Mouse (Mus musculus): ENCODE measurements around the gene Pgm5. TPM values are rescaled to one million over a fixed set of nuclear protein-coding genes. Genes with fewer than 3 reads are reported as not detected.

Pgm5 gene
- total RNA-seq (2021), result 10 to 100 TPM; 10.7 to 15.1 TPM
- long read RNA-seq, experiment 1, partial matches to known transcripts, result 0 of 2 reads
- long read RNA-seq, experiment 1, other reads (novel, unspliced or antisense), result 2 of 2 reads
- long read RNA-seq, experiment 2, partial matches to known transcripts, result 0 of 2 reads
- long read RNA-seq, experiment 2, other reads (novel, unspliced or antisense), result 2 of 2 reads

GRCm38 (mm10) chr19:24861612-24862451, at the start of gene Pgm5:
Gene Pgm5 (minus strand): TSS chr19:24861855.
- peak; percentile 66 for DNase-seq
- peak within 1 kb of the TSS; percentile 82 for H3K4me3 ChIP-seq
- peak; percentile 37 for TF ChIP-seq CTCF (IDR thresholded peaks at IDR 0.05)
- H3K27ac ChIP-seq, result peak within 1 kb of the TSS; percentile 86
- intact Hi-C loops (cut with DNase I), result no loop called here

- no peak overlapping the region for H3K27ac ChIP-seq
- H3K4me3 ChIP-seq, result no peak overlapping the region
- intact Hi-C loops (cut with DNase I), result no loop called here
- DNase-seq, result no peak
- no peak for TF ChIP-seq CTCF (IDR thresholded peaks at IDR 0.05)
These were observed 46.9 kb upstream of the Pgm5 start for GRCm38 (mm10) chr19:24908385-24909155.

GRCm38 (mm10) chr19:24907655-24908054, 46.0 kb upstream of the Pgm5 start:
- intact Hi-C loops (cut with DNase I), result no loop called here
- no peak for TF ChIP-seq CTCF (IDR thresholded peaks at IDR 0.05)

GRCm38 (mm10) chr19:24902821-24903220, 41.2 kb upstream of the Pgm5 start:
- intact Hi-C loops (cut with DNase I), result no loop called here
- no peak overlapping the region for H3K27ac ChIP-seq
- H3K4me3 ChIP-seq, result no peak overlapping the region
- DNase-seq, result no peak
- no peak for TF ChIP-seq CTCF (IDR thresholded peaks at IDR 0.05)

More at GRCm38 (mm10) chr19:24907655-24908054, 46.0 kb upstream of the Pgm5 start:
- no peak overlapping the region for H3K4me3 ChIP-seq
- no peak for DNase-seq
- H3K27ac ChIP-seq, result no peak overlapping the region

- Histone ChIP-seq H3K4me3 (no peak overlapping the region), H3K27ac (no peak overlapping the region)
- TF ChIP-seq CTCF (IDR thresholded peaks at IDR 0.05), result no peak
- intact Hi-C loops (cut with DNase I), result no loop called here
- no peak for DNase-seq
These were observed 40.6 kb upstream of the Pgm5 start for GRCm38 (mm10) chr19:24902256-24902655.

- DNase-seq, result no peak
- intact Hi-C loops (cut with DNase I), result no loop called here
- no peak for TF ChIP-seq CTCF (IDR thresholded peaks at IDR 0.05)
- Histone ChIP-seq H3K4me3 (no peak overlapping the region), H3K27ac (no peak overlapping the region)
These were observed 40.0 kb upstream of the Pgm5 start for GRCm38 (mm10) chr19:24901666-24902065.

- TF ChIP-seq CTCF (IDR thresholded peaks at IDR 0.05), result no peak
- no peak for DNase-seq
- no peak within 1 kb of the TSS for H3K27ac ChIP-seq
- intact Hi-C loops (cut with DNase I), result no loop called here
- peak within 1 kb of the TSS; percentile 65 for H3K4me3 ChIP-seq
These were observed 39.0 kb upstream of the Pgm5 start, which contains the start of gene Foxd4 for GRCm38 (mm10) chr19:24900581-24901220. Gene Foxd4 (minus strand): TSS chr19:24901197.

- intact Hi-C loops (cut with DNase I), result no loop called here
These were observed 38.2 kb upstream of the Pgm5 start for GRCm38 (mm10) chr19:24899578-24900544.

GRCm38 (mm10) chr19:24898737-24899577, 37.3 kb upstream of the Pgm5 start:
- intact Hi-C loops (cut with DNase I), result no loop called here
- DNase-seq, result no peak
- TF ChIP-seq CTCF (IDR thresholded peaks at IDR 0.05), result no peak
- H3K4me3 ChIP-seq, result peak overlapping the region; percentile 65
- H3K27ac ChIP-seq, result no peak overlapping the region

More at GRCm38 (mm10) chr19:24899578-24900544, 38.2 kb upstream of the Pgm5 start:
- TF ChIP-seq CTCF (IDR thresholded peaks at IDR 0.05), result no peak
- Histone ChIP-seq H3K4me3 (peak overlapping the region; percentile 65), H3K27ac (no peak overlapping the region)
- peak; percentile 28 for DNase-seq

GRCm38 (mm10) chr19:24897896-24898736, 36.5 kb upstream of the Pgm5 start:
- intact Hi-C loops (cut with DNase I), result no loop called here
- no peak for TF ChIP-seq CTCF (IDR thresholded peaks at IDR 0.05)
- no peak for DNase-seq
- Histone ChIP-seq H3K4me3 (no peak overlapping the region), H3K27ac (no peak overlapping the region)
